Mouse (Mus musculus): ENCODE measurements at regions not wholly inside any gene's neighbourhood (a gene's known extent, or its start where the extent isn't known, plus 50 kb on each side); places are given as distances from the start of the nearest gene placed in this dataset.

- TF ChIP-seq CTCF (IDR thresholded peaks at IDR 0.05; ENCODE audit: low read depth) (no peak), EP300 (IDR thresholded peaks at IDR 0.05; ENCODE audit: low read depth) (no peak)
Observed at GRCm38 (mm10) chr1:128766193-128766893, 174.2 kb upstream of the Cxcr4 start.

Data from liver, embryonic 14.5 days (tissue).